Mouse (Mus musculus) A20 (cell line): Measurements from ENCODE around the gene Zfp184.
A peak's percentile ranks its signal among the peaks of the same experiment; 100 is the strongest.

ENCODE experiments used
- DNase-seq: peaks from one replicate; pipeline ENCODE4 v3.0.0-alpha.2; 2011; ENCODE audit warnings: low read depth, low spot score

The Zfp184 gene

GRCm38 (mm10) chr13:21920681-21921233 lies 24.1 kb upstream of the Zfp184 start:
- no peak for DNase-seq

- DNase-seq, result no peak
Observed at GRCm38 (mm10) chr13:21923417-21923816, 21.5 kb upstream of the Zfp184 start.

- DNase-seq, result no peak
Observed at GRCm38 (mm10) chr13:21924734-21925335, 20.1 kb upstream of the Zfp184 start.

GRCm38 (mm10) chr13:21930981-21931380 lies 13.9 kb upstream of the Zfp184 start:
- DNase-seq, result no peak

- no peak for DNase-seq
Observed at GRCm38 (mm10) chr13:21931740-21932139, 13.2 kb upstream of the Zfp184 start.

GRCm38 (mm10) chr13:21933626-21934548 lies 11.0 kb upstream of the Zfp184 start:
- DNase-seq, result no peak

- DNase-seq, result peak; percentile 68
Observed at GRCm38 (mm10) chr13:21934982-21935791, 9.7 kb upstream of the Zfp184 start.

GRCm38 (mm10) chr13:21935833-21936232 lies 9.1 kb upstream of the Zfp184 start:
- peak; percentile 56 for DNase-seq

GRCm38 (mm10) chr13:21936968-21937367 lies 7.9 kb upstream of the Zfp184 start:
- peak; percentile 89 for DNase-seq

GRCm38 (mm10) chr13:21940213-21940612 lies 4.7 kb upstream of the Zfp184 start:
- peak; percentile 90 for DNase-seq

- peak; percentile 88 for DNase-seq
Observed at GRCm38 (mm10) chr13:21940811-21941321, 4.0 kb upstream of the Zfp184 start.

GRCm38 (mm10) chr13:21943644-21944043 lies 1.2 kb upstream of the Zfp184 start:
- no peak for DNase-seq

GRCm38 (mm10) chr13:21944592-21944925 lies 335 bp upstream of the Zfp184 start:
- no peak for DNase-seq

GRCm38 (mm10) chr13:21969269-21969668 lies 24.4 kb downstream of the Zfp184 start:
- DNase-seq, result no peak

- no peak for DNase-seq
Observed at GRCm38 (mm10) chr13:21969816-21970215, 24.9 kb downstream of the Zfp184 start.

- DNase-seq, result peak; percentile 30
Observed at GRCm38 (mm10) chr13:21971641-21972040, 26.7 kb downstream of the Zfp184 start.

GRCm38 (mm10) chr13:21974221-21974725 lies 29.4 kb downstream of the Zfp184 start:
- DNase-seq, result peak; percentile 95

GRCm38 (mm10) chr13:21974726-21975473 lies 30.0 kb downstream of the Zfp184 start:
- peak; percentile 89 for DNase-seq

- no peak for DNase-seq
Observed at GRCm38 (mm10) chr13:21980981-21981802, 36.3 kb downstream of the Zfp184 start, which contains the start of gene Pom121l2. TSS of gene Pom121l2 (plus strand) at chr13:21981194.

- DNase-seq, result no peak
Observed at GRCm38 (mm10) chr13:21981803-21982193, 36.9 kb downstream of the Zfp184 start.
